Mouse (Mus musculus) erythroid progenitor cell, adult 5-6 weeks (primary cell): ENCODE data around the gene Sbno2. TPM values are rescaled to one million over a fixed set of nuclear protein-coding genes. Genes with fewer than 3 reads are reported as not detected.
A peak's percentile ranks its signal among the peaks of the same experiment; 100 is the strongest.

Source experiments
- ATAC-seq: replicated peaks from 2 replicates; pipeline ENCODE4 v1.8.0; 2016; ENCODE audit warnings: moderate number of reproducible peaks, mild to moderate bottlenecking, moderate TSS enrichment, inconsistent platforms; ENCODE audit not compliant: poor library complexity, low FRiP score, severe bottlenecking
- total RNA-seq, 2 experiments: library from RNA; stranded (forward) in 1 of 2; stranded (reverse) in 1 of 2; fragments of 150-400 nt in 1 of 2; fragments of 186-747, 209-891 nt in 1 of 2; gene quantifications; 2 replicates each; pipeline versions ENCODE4 v1.2.3 to v1.2.4; 2015 to 2017; ENCODE audit warnings: low replicate concordance in 2 of 2

Sbno2 gene
- 19.5 and 21.8 TPM in 2 replicates for total RNA-seq (2015; ENCODE audit: low replicate concordance)
- 34.3 and 36.1 TPM in 2 replicates for total RNA-seq (2017; ENCODE audit: low replicate concordance)

- no peak for ATAC-seq
Measured at GRCm38 (mm10) chr10:80105460-80105859, at the start of gene Sbno2. Gene Sbno2 (minus strand): TSS chr10:80105571.

- no peak for ATAC-seq
Measured at GRCm38 (mm10) chr10:80154384-80154783, 49.0 kb upstream of the Sbno2 start.

GRCm38 (mm10) chr10:80153713-80154112, 48.3 kb upstream of the Sbno2 start:
- no peak for ATAC-seq

- ATAC-seq: no peak
Measured at GRCm38 (mm10) chr10:80152873-80153260, 47.5 kb upstream of the Sbno2 start.

GRCm38 (mm10) chr10:80152071-80152872, 46.9 kb upstream of the Sbno2 start:
- no peak for ATAC-seq

GRCm38 (mm10) chr10:80151211-80152034, 46.1 kb upstream of the Sbno2 start:
- ATAC-seq: no peak

- ATAC-seq: no peak
Measured at GRCm38 (mm10) chr10:80150226-80151210, 45.1 kb upstream of the Sbno2 start.

- peak; percentile 60 for ATAC-seq
Measured at GRCm38 (mm10) chr10:80149291-80150225, 44.2 kb upstream of the Sbno2 start.

GRCm38 (mm10) chr10:80148610-80149290, 43.4 kb upstream of the Sbno2 start:
- ATAC-seq: peak; percentile 50

GRCm38 (mm10) chr10:80147719-80148601, 42.6 kb upstream of the Sbno2 start, which contains the start of gene Midn:
Gene Midn (plus strand): TSS chr10:80148272.
- 0 out of 2 replicates have a peak, but pooled peaks have one; percentile 1 for ATAC-seq

GRCm38 (mm10) chr10:80147146-80147718, 41.9 kb upstream of the Sbno2 start:
- no peak for ATAC-seq

GRCm38 (mm10) chr10:80146568-80147011, 41.2 kb upstream of the Sbno2 start:
- no peak for ATAC-seq

- ATAC-seq: peak; percentile 22
Measured at GRCm38 (mm10) chr10:80145896-80146295, 40.5 kb upstream of the Sbno2 start.

- 0 out of 2 replicates have a peak, but pooled peaks have one; percentile 3 for ATAC-seq
Measured at GRCm38 (mm10) chr10:80144864-80145838, 39.8 kb upstream of the Sbno2 start.

- ATAC-seq: no peak
Measured at GRCm38 (mm10) chr10:80144159-80144558, 38.8 kb upstream of the Sbno2 start.
